ENCODE assay signal across 10 mouse cellular contexts in the genomic region with DNA sequence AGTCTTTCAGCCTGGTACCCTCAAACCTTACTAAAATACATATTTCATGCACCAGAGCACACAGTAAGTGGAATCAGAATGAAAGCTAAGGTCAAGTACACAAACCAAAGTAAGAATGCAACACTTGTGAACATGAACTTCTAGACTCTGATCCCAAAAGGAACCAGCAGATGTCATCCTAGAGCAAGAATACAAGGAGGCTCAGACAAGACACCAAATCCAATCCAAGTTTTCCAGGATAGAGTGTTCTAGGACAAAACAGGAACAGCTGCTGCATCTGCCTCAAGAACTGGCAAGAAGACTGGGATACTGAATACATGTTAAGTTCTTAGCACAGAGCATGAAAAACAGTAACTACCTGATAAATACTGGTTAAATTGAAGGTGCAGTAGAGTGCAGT. TPM values are rescaled to one million over a fixed set of nuclear protein-coding genes. Genes with fewer than 3 reads are reported as not detected.
DNase-seq lines count a peak whose midpoint lies in the region; ATAC-seq and TF ChIP-seq lines count a peak whose summit lies in the region.
"Had no signal": no experiment of that assay in that cellular context is flagged by ENCODE, and none has a peak within 500 bp of the region (broad histone marks: within the 10 kb centered on the region; RNA-seq: fewer than 3 reads in every experiment).

No protein-coding gene starts in this region.

- H3K9me3 ChIP-seq in forebrain, embryonic 14.5 days (replicated peaks; ENCODE audit: control insufficient read depth, low read length) = no peaks in the 10 kb centered on the region
- H3K9me3 ChIP-seq in forebrain, embryonic 15.5 days = no peaks in the 10 kb centered on the region
- no peaks in the 10 kb centered on the region for H3K9me3 ChIP-seq in limb, embryonic 14.5 days (ENCODE audit: control insufficient read depth, low read length)
- no peaks in the 10 kb centered on the region for H3K9me3 ChIP-seq in limb, embryonic 10.5 days (replicated peaks)

- no peak overlapping the region for H3K27ac ChIP-seq in forebrain, embryonic 14.5 days (ENCODE audit: low read depth, low read length)
- H3K27ac ChIP-seq in forebrain, embryonic 15.5 days (replicated peaks) = no peak overlapping the region
- no peak overlapping the region for H3K27ac ChIP-seq in limb, embryonic 14.5 days (replicated peaks; ENCODE audit: low read depth, low read length)
- H3K27ac ChIP-seq in limb, embryonic 10.5 days = no peak overlapping the region

- H3K4me2 ChIP-seq in forebrain, embryonic 14.5 days (ENCODE audit: low read length) = no peak overlapping the region
- H3K4me2 ChIP-seq in forebrain, embryonic 15.5 days (replicated peaks) = no peak overlapping the region
- no peak overlapping the region for H3K4me2 ChIP-seq in limb, embryonic 14.5 days (replicated peaks; ENCODE audit: low read depth, low read length, severe bottlenecking)

- H3K9ac ChIP-seq in forebrain, embryonic 14.5 days (ENCODE audit: low read length) = no peak overlapping the region
- H3K9ac ChIP-seq in forebrain, embryonic 15.5 days (replicated peaks) = no peak overlapping the region
- H3K9ac ChIP-seq in limb, embryonic 14.5 days (ENCODE audit: low read depth, low read length, severe bottlenecking) = no peak overlapping the region

- TF ChIP-seq POLR2A in limb, embryonic 14.5 days (IDR thresholded peaks at IDR 0.05; ENCODE audit: borderline replicate concordance, extremely low read depth, insufficient read depth, insufficient read length) = no peak

- ATAC-seq in forebrain, embryonic 14.5 days = no peak
- ATAC-seq in forebrain, embryonic 15.5 days (replicated peaks) = no peak
- ATAC-seq in limb, embryonic 14.5 days (ENCODE audit: low FRiP score, low read depth) = no peak

- H3K4me1 ChIP-seq in forebrain, embryonic 14.5 days (ENCODE audit: control insufficient read depth, insufficient read depth, low read length) = no peaks in the 10 kb centered on the region
- no peaks in the 10 kb centered on the region for H3K4me1 ChIP-seq in forebrain, embryonic 15.5 days
- H3K4me1 ChIP-seq in limb, embryonic 14.5 days (ENCODE audit: control insufficient read depth, insufficient read depth, low read length) = no peaks in the 10 kb centered on the region
- no peaks in the 10 kb centered on the region for H3K4me1 ChIP-seq in limb, embryonic 10.5 days

- DNase-seq in forebrain, embryonic 14.5 days (ENCODE audit: low spot score) = peak; percentile 5
- peak; percentile 9 for DNase-seq in limb, embryonic 14.5 days (ENCODE audit: low spot score)
- DNase-seq in limb, embryonic 10.5 days (ENCODE audit: low spot score) = no peak
- DNase-seq in ZHBTc4 (ENCODE audit: low read depth, low spot score) = peak; percentile 19
- peak; percentile 3 for DNase-seq in lung, postnatal 14 days
- DNase-seq in urinary bladder, postnatal 25 days (ENCODE audit: low spot score) = no peak
- no peak for DNase-seq in urinary bladder, adult 18-20 months (ENCODE audit: low spot score in 2 of 2)

- H3K36me3 ChIP-seq in forebrain, embryonic 14.5 days (ENCODE audit: control insufficient read depth, insufficient read depth, low read length) = no peaks in the 10 kb centered on the region
- H3K36me3 ChIP-seq in forebrain, embryonic 15.5 days = no peaks in the 10 kb centered on the region
- H3K36me3 ChIP-seq in limb, embryonic 14.5 days (ENCODE audit: control insufficient read depth, insufficient read depth, low read length) = no peaks in the 10 kb centered on the region
- no peaks in the 10 kb centered on the region for H3K36me3 ChIP-seq in limb, embryonic 10.5 days

- no peak overlapping the region for H3K4me3 ChIP-seq in forebrain, embryonic 14.5 days (ENCODE audit: low read depth, low read length)
- no peak overlapping the region for H3K4me3 ChIP-seq in forebrain, embryonic 15.5 days
- no peak overlapping the region for H3K4me3 ChIP-seq in limb, embryonic 14.5 days (replicated peaks; ENCODE audit: low read length)
- H3K4me3 ChIP-seq in limb, embryonic 10.5 days = no peak overlapping the region

- no peaks in the 10 kb centered on the region for H3K27me3 ChIP-seq in forebrain, embryonic 14.5 days (replicated peaks; ENCODE audit: control insufficient read depth, insufficient read depth, low read length)
- no peaks in the 10 kb centered on the region for H3K27me3 ChIP-seq in forebrain, embryonic 15.5 days
- no peaks in the 10 kb centered on the region for H3K27me3 ChIP-seq in limb, embryonic 14.5 days (ENCODE audit: control insufficient read depth, insufficient read depth, low read length)
- H3K27me3 ChIP-seq in limb, embryonic 10.5 days (ENCODE audit: low read depth, poor library complexity, severe bottlenecking) = no peaks in the 10 kb centered on the region

RNA-seq across cellular contexts. Expression of a gene that starts 4.6 kb away (rescaled TPM):
- not detected in 2 replicates for polyA plus RNA-seq in forebrain, embryonic 14.5 days (2014; fragmentation: Nextera tagmentation; extraction: Ambion mirVana)
- polyA plus RNA-seq in forebrain, embryonic 15.5 days (2015; fragmentation: Nextera tagmentation; extraction: Ambion mirVana) = not detected in 2 replicates
- not detected in 2 replicates for polyA plus RNA-seq in limb, embryonic 14.5 days (2012; rRNA removed)
- not detected in 2 replicates for polyA plus RNA-seq in limb, embryonic 14.5 days (2014; fragmentation: Nextera tagmentation; extraction: Ambion mirVana)
- polyA plus RNA-seq in limb, embryonic 10.5 days (2016; fragmentation: Nextera tagmentation; extraction: Ambion mirVana) = not detected in 2 replicates
- polyA plus RNA-seq: liver, embryonic 16.5 days; stomach, embryonic 14.5 days had no signal

RNA-seq across cellular contexts. Expression of a gene that starts 8.4 kb away (rescaled TPM):
- not detected in 2 replicates for polyA plus RNA-seq in forebrain, embryonic 14.5 days (2014; fragmentation: Nextera tagmentation; extraction: Ambion mirVana)
- polyA plus RNA-seq in forebrain, embryonic 15.5 days (2015; fragmentation: Nextera tagmentation; extraction: Ambion mirVana) = not detected in 2 replicates
- not detected in 2 replicates for polyA plus RNA-seq in limb, embryonic 14.5 days (2012; rRNA removed)
- not detected in 2 replicates for polyA plus RNA-seq in limb, embryonic 14.5 days (2014; fragmentation: Nextera tagmentation; extraction: Ambion mirVana)
- polyA plus RNA-seq in limb, embryonic 10.5 days (2016; fragmentation: Nextera tagmentation; extraction: Ambion mirVana) = not detected in 2 replicates
- polyA plus RNA-seq: liver, embryonic 16.5 days; stomach, embryonic 14.5 days had no signal

RNA-seq across cellular contexts. Expression of a gene that starts 30.2 kb away (rescaled TPM):
- polyA plus RNA-seq in forebrain, embryonic 14.5 days (2014; fragmentation: Nextera tagmentation; extraction: Ambion mirVana) = not detected in 2 replicates
- polyA plus RNA-seq in forebrain, embryonic 15.5 days (2015; fragmentation: Nextera tagmentation; extraction: Ambion mirVana) = not detected in 2 replicates
- not detected in 2 replicates for polyA plus RNA-seq in limb, embryonic 14.5 days (2012; rRNA removed)
- not detected in 2 replicates for polyA plus RNA-seq in limb, embryonic 14.5 days (2014; fragmentation: Nextera tagmentation; extraction: Ambion mirVana)
- not detected in 2 replicates for polyA plus RNA-seq in limb, embryonic 10.5 days (2016; fragmentation: Nextera tagmentation; extraction: Ambion mirVana)
- polyA plus RNA-seq: liver, embryonic 16.5 days; stomach, embryonic 14.5 days had no signal

RNA-seq across cellular contexts. Expression of a gene that starts 35.1 kb away (rescaled TPM):
- polyA plus RNA-seq in forebrain, embryonic 14.5 days (2014; fragmentation: Nextera tagmentation; extraction: Ambion mirVana) = not detected in 2 replicates
- not detected in 2 replicates for polyA plus RNA-seq in forebrain, embryonic 15.5 days (2015; fragmentation: Nextera tagmentation; extraction: Ambion mirVana)
- not detected in 2 replicates for polyA plus RNA-seq in limb, embryonic 14.5 days (2012; rRNA removed)
- polyA plus RNA-seq in limb, embryonic 14.5 days (2014; fragmentation: Nextera tagmentation; extraction: Ambion mirVana) = not detected in 2 replicates
- polyA plus RNA-seq in limb, embryonic 10.5 days (2016; fragmentation: Nextera tagmentation; extraction: Ambion mirVana) = not detected in 2 replicates
- polyA plus RNA-seq: liver, embryonic 16.5 days; stomach, embryonic 14.5 days had no signal

Comparison
In these comparisons a context has a peak if more than half of its experiments do, and no peak if none do; other contexts are left out.
1. DNase-seq: peak in forebrain, embryonic 14.5 days (single experiment), limb, embryonic 14.5 days (single experiment), ZHBTc4 (single experiment) and lung, postnatal 14 days (single experiment); none in limb, embryonic 10.5 days (single experiment), urinary bladder, postnatal 25 days (single experiment) and urinary bladder, adult 18-20 months (0 of 2).